Mouse (Mus musculus): Measurements from ENCODE around the gene Snrpa.
A peak's percentile ranks its signal among the peaks of the same experiment; 100 is the strongest.

Snrpa gene

DNA sequence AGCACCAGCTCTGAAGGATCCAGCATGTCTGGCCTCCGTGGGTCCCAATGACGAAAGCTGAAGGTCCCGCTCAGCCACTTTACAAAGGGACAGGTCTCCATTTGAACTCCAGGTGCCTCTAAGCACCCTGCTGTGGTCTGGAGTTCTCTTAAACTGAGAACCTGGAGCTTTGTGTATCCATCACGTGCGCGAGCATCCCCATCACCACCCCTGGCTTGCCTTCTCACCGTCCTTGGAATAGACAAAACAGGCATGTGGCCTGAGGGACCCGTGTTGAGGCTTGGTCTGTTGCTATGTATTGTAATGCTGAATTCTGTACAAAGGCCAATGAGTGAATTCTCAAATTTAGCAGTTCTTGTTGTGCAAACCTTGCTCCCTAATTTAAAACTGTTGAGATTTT lies 2.7 kb upstream of the Snrpa start:
- no peak for DNase-seq (ENCODE audit: low read depth, low spot score)

DNA sequence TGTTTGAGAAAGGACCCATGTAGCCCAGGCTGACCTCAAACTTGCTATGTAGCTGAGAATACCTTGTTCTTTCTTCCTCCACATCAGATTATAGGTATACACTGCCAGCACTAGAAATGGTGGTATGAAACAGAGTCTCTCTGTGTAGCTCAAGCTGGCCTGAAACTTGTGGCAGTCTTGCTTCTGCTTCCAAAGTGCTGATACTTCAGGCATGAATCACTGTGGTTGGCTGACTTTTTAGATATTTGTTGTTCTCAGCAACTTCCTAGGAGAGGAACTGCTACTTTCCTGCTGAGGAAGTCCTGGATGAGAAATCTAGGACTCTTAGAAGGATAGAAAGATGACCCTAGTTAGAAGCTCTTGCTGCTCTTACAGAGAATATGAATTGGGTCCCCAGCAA lies 2.3 kb upstream of the Snrpa start:
- DNase-seq (ENCODE audit: low read depth, low spot score): no peak

DNA sequence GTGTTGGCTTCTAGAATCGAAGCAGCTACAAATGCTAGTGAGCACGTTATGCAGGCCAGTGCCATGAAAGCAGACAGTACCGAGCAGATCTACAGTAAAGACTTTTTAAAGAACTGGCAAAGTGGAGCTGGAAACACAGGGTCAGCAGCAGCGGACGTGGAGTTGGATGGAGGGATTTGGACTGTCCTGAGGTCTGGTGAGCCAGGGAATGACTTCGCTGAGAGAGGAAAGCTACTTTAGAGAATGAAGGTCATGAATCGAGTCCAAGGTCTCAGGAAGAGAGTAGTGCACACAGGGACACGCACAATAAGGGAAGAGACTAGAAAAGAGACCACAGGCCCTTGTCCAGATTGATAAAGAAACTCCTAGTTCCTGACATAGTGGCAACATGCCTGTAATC lies 1.6 kb upstream of the Snrpa start:
- no peak for DNase-seq (ENCODE audit: low read depth, low spot score)

DNA sequence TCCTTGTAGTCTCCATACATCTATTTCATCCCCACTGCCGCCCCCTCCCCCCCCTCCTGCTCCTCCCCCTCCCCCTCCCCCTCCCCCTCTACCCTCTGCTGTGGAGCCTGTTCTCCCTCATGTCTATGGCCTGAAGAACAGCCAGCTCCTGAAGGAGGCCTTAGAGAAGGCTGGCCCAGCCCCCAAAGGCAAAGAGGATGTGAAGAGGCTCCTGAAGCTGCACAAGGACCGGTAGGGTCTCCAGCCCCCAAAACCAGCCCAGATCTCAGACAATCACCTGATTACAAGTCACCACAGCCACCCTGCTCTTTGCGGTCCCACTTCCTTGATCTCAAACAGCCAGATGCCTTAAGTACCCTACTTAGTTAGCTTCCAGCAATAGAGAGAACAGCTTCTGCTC lies 1.1 kb upstream of the Snrpa start:
- DNase-seq (ENCODE audit: low read depth, low spot score): no peak

DNA sequence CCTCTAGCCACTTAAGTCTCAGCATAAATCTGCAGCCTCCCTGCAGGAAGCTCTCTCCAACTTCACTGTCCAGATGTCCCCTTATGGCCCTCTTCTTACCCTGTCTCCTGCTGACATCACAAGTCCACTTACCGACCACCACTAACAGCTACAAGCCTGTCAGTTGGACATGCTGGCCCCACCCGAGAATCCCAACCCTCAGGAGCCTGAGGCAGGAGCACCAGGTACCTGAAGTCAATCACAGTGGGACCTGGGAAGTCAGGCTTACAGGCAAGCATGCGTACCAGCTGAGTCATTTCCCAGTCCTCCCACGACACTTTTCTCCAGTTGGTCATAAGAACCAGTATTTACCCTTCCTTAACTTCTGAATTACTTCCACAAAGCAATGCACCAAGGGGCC lies 2.3 kb downstream of the Snrpa start:
- no peak for DNase-seq (ENCODE audit: low read depth, low spot score)

DNA sequence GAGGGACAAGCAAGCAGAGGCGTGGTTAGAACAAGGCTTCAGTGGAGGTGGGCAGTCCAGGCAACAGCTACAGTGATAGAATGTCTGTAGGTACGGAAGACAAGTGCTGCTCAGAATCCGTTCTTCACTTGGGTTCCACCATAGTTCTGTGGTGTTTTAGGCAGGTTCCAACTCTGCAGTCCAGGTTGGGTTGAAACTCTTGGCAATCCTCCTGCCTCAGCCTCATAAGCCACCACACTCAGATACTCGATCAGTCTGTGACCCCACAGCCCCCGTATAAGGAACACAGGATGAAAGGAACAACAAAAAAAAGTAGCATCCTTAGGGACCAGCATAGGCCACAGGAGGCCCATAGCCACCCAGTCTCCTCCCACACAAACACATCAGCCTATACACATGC lies 3.6 kb downstream of the Snrpa start:
- DNase-seq (ENCODE audit: low read depth, low spot score): no peak

DNA sequence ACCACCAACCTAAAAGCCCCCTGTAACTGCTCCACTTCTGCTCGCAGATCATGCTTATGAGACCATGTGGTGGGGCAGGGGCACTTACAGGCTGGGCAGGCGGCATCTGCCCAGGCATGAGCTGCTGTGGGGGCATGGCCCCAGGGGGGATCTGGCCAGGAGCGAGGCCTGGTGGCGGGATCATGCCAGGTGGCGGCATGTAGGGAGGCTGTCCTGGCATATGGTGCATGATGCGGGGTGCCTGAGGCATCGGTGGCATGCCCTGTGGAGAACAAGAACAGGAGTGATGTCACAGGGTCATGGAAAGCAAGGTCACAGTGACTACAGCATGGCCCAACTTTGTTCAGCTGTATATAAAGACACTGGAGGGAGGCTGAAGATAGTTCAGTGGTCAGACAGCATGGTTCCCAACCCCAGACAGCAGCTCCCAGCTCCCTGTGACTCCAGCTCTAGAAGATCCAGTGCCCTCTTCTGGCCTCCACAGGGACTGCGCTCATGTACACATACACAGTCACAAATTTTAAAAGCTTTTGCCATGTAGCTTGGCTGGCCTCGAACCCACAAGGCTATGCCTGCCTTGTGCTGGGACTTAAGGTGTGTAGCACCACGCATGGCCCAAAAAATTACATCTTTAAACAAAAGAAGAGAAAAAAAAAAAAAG lies 6.7 kb downstream of the Snrpa start:
- no peak for DNase-seq (ENCODE audit: low read depth, low spot score)

DNA sequence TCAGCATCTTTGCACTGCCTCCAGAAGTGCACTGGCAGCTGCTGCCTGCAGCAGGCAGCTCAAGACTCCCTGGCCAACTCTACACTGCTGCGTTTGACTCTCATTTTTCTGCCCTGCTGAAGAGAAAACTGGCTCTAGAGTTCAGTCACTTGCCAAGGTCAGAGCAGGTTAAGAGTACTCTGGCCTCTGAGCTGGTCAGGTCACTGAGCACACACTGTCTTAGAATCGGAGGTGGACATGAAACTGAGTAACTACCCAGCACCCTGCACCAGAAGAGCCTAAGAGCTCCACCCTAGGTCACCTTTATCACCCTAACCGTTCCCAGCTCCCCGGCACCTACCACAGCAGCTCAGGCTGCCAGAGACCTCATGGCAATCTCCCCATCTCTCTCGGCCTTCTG lies 10.1 kb downstream of the Snrpa start:
- no peak for DNase-seq (ENCODE audit: low read depth, low spot score)

DNA sequence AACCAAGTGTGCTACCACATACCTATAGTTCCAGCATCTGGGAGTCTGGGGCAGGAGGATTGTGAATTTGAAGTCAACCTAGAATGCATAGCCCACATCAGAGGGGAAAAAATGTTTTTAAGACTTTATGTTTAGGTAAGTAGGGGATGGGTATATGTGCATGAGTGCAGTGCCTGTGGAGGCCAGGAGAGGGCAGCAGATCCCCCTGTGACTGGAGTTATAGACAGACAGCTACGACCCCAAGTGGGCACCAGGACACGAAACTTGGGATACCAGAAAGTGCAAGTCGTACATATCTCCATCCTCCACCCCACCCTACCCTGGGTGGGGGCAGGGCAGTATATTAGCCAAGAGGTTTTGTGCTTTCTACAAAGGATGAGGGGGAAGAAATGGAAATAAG lies 11.1 kb downstream of the Snrpa start:
- DNase-seq (ENCODE audit: low read depth, low spot score): peak; percentile 35

DNA sequence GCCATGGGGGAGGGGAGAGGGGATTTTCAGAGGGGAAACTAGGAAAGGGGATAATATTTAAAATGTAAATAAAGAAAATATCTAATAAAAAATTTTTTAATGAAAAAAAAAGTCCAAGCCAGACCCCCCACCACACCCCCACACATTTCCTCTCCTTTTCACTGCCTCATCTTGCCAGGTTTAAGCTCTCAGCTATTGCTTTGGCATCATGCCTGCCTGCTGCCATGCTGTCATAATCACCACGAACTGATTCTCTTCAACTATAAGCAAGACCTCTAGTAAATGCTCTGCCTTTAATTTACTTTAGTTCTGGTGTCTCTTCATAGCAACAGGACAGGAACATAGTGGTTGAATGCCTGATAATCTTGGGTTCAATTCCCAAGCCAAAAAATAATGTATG lies 13.6 kb downstream of the Snrpa start:
- no peak for DNase-seq (ENCODE audit: low read depth, low spot score)

DNA sequence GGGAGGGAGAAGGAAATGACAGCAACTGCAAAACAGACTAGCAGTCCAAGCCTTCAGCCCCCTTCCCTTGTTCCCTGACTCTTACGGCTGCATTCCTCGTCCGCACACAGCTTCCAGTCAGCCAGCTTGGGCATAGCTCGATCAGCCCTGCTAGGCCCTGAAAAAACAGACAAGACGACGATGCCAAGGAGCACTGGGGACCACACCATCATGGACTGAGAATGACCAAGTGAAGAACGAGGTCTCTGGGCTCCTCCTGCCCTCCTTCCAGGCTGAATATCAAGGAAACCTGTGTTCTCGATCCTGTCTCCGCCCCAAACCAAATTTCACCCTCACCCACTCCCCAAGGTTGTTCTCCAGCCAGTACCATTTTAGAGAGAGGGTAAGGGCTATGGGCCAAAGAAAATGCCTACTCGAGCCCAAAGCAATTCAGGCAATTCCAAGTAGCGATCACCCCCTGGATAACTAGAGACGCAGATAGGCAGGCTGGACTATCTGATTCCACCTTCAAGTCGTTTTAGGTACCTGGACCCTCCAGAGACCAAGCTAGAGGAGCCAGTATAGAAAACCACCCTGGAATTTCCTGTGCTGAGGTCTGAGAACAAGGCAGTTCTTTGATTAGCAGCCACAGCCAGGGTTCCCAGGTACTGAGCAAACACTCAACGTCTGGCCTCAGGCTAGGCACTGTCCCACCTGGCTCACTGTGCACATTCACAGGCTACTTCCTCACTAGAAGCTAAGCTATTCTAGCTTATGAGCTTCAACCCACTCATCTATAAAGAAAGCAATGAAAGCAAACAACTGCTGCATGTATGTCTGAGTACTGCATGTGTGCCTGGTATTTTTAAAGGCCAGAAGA lies 15.0 kb downstream of the Snrpa start, which contains the start of the genes Gm21983 and Mia:
TSS of gene Gm21983 (minus strand) at position 250 of the 859 bp plus-strand sequence.
TSS of gene Mia (minus strand) at position 321 of the 859 bp plus-strand sequence.
- DNase-seq (ENCODE audit: low read depth, low spot score): no peak

DNA sequence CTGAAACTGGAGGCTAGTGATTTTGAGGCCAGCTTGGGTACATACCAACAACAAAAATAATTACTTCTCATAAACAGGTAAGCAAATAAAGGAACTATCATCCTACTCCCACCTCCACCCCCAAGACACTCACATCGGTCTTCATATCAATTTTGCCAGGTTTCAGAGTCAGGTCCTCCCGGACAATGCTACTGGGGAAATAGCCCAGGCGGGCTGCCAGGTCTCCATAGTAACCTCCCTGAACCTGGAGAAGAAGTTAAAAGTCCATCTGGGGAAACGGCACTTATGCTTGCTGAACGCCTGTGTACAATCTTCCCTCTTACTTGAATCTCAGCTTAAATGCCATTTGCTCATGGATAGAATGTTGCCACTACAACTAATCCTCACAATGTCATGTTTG lies 16.0 kb downstream of the Snrpa start:
- no peak for DNase-seq (ENCODE audit: low read depth, low spot score)

DNA sequence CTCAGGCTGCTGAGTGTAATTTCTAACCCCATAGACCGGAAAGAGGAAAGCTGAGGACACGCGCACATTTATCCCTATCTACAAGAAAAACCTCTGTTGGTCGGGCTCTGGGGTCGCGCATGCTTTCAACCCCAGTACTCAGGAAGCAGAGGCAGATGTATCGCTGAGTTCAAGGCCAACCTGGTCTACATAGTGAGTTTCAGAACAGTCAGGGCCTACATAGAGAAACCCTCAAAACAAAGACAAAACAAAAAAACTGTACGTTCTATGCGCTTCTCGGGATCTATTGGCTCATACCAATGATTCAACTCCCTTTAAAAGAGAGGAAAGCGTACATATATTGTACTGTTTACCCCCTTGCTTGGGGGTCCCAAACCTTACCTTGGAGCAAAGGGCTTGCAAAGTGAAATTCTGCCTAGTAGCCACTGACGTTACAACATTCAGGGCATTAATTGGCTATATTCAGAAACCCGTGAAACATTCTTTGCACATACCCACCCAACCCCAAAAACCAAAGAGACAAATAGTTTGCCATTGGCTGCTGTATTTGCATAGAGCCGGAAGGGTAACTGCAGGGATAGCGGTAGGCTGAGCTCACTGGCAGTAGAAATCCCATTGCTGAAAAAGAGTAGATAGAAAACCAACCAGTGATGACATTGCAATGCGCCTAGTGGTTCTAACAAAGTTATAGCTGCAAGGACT lies 16.7 kb downstream of the Snrpa start:
- no peak for DNase-seq (ENCODE audit: low read depth, low spot score)

DNA sequence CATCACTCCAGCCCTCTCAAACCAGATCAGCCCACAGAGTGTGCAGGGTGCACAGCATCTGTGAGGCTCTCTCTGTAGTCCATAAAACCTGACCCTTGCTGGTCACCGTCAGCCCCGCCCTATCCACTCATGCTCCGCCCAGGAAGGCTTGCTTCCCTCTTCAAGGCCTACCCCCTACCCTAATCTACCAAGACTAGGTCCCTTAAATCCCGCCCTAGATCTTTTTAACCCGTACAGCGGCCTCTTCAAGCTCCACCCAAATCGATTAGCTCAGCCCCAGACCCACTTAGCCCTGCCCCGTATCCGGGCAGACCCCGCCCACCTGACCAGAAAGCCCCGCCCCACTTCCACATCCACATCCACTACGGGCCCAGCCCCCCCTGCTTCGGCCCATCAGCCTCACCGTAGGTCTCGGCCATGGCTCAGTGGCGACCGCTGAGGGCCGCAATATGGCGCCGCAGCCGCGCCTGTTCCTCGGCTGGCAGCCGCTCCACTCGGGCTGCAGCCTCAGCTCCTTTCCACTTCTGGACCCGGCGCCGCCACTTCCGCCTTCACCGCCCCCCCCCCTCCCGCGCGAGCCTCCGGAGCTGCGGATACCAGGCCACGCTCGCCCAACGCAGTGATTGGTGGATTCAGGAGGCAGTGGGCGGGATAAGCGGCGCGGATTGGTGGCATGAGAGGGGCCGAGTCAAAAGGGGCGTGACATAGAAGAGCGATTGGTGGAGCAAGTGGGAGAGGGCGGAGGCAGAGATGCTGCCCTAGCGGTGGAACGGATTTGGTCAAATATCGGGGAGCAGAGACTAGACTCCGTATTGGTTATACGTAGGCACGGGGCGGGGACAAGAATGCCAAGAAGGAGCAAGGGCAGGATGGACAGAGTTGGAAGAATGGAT lies 17.5 kb downstream of the Snrpa start, which contains the start of gene Rab4b:
TSS of gene Rab4b (minus strand) at position 573 of the 893 bp plus-strand sequence.
- peak; percentile 99 for DNase-seq (ENCODE audit: low read depth, low spot score)

DNA sequence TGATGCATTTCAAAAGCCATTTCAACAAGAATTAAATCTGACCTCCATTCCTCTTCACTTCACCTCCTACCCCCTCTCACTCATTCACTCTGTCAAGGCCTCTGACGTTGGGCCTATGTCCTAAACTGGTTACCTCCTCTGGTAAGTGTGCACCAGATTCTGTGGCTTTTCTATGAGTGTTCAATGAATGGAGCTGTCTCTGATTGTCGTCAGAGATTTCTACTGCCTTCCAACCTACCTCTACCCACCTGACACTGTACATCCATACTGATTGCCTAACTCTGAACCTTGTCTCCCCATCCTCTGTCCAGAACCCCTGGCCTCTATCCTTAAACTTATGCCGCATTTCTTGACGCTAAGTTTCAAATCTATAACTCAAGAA lies 18.1 kb downstream of the Snrpa start:
- DNase-seq (ENCODE audit: low read depth, low spot score): no peak

DNA sequence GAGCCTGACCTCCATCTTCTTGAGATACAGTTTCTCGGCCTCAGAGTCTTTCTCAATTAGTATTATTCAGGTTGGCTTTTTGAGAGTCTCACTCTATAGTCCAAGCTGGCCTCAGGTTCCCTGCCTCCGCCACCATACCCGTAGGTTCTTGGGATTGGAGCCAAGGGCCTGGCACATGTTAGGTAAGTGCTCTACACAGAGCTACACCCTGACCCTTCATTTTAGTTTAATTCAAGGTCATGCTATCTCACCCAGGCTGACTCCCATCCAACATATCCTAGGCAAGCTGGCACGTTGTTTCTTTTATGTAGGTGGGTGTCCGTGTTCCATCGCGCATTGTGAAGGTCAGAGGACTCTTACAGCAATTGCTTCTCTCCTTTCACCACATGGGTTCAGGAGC lies 21.2 kb downstream of the Snrpa start:
- DNase-seq (ENCODE audit: low read depth, low spot score): no peak

DNA sequence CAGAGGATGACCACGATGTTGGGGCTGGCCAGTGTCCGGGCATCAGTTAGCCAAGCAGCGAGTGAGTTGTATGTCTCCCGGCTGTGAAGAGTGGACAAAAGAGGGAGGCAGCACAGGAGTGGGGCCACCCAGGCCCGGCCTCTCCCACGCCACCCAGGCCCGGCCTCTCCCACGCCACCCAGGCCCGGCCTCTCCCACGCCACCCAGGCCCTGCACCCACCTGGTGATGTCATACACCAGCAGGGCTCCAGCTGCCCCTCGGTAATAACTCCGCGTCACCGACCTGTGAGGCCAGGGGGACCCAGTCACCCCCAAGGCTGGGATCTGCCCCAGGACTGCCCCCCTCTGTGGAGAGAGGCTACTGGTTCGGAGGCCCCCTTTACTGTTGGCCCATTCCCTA lies 21.6 kb downstream of the Snrpa start:
- no peak for DNase-seq (ENCODE audit: low read depth, low spot score)

DNA sequence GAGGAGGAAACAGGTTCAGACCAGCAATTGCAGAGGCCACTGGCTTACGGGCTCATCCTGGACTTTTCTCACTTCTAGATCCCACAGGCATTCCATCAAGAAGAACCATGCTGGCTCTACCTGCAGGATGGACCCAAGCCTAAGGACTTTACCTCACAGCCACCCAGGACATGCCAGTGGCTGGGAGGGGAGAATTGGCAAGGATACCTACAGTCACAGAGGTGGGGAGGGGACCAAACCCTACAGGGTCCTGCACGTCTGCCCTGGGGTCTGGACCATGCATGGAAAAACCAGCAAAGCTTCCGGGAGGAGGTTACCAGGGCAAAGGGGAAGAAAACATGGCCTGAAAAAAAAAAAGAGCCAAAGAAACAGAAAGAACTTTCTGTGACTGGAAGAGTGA lies 25.1 kb downstream of the Snrpa start:
- DNase-seq (ENCODE audit: low read depth, low spot score): no peak

DNA sequence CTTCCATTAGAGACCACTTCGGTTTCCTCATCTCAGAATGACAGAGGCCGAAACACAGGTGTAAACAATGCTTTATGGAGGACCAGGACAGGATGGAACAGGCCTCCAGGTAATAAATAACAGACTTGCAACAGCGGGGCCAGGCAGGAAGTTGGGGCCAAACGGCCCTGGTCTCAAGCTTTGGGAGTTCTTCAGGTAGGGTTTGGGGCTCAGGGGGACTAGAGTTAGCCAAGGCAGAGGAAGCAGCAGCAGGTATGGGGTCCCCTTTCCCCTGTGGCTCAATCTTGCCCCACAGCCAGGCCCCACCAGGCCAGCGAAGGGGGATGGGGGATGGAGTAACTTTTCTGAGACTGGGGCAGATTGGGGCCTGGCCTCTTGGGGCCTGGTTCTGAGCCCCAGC lies 27.7 kb downstream of the Snrpa start:
- DNase-seq (ENCODE audit: low read depth, low spot score): no peak

DNA sequence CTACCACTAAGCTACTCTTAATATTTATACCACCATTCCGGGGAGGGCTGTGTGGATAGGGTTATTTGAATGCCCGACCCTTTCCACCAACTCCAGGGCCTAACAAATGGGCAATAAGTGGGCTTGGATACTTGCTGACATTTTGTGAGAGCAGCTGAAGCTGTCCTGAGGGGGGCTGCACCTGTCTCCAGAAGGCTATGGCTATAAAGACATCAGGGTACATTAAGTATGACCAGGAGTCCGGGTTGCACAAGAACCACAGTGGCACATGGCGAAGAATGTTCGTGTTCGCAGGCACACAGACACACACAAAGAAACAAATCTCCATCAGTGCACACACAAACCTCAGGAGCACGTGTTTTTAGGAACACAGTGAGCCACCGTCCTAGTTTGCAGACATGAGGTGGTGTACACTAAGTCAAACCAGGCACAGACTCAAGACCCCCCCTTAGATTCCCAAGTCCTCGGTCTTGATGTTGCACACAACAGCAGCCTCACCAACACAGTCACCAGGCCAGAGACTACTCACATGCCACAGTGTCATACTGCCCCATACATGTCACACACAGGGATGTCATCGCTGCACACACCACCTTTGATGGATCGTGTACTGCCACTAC lies 28.5 kb downstream of the Snrpa start:
- DNase-seq (ENCODE audit: low read depth, low spot score): no peak

Measured in forelimb bud, embryonic 11.5 days (tissue).